Mouse (Mus musculus) spleen, postnatal 36 days (tissue): ENCODE data around the gene Pdzd2.

ENCODE experiments used
- DNase-seq, 2 experiments: peaks; one replicate each; pipeline ENCODE4 v3.0.0; 2022; ENCODE audit warnings: low spot score in 2 of 2, mixed read lengths in 1 of 2

The Pdzd2 gene

GRCm38 (mm10) chr15:12318451-12318850 is 421.3 kb downstream of the Pdzd2 start:
- DNase-seq = no peak

- DNase-seq = no peak
These were observed 422.4 kb downstream of the Pdzd2 start for GRCm38 (mm10) chr15:12317290-12317689.

DNA sequence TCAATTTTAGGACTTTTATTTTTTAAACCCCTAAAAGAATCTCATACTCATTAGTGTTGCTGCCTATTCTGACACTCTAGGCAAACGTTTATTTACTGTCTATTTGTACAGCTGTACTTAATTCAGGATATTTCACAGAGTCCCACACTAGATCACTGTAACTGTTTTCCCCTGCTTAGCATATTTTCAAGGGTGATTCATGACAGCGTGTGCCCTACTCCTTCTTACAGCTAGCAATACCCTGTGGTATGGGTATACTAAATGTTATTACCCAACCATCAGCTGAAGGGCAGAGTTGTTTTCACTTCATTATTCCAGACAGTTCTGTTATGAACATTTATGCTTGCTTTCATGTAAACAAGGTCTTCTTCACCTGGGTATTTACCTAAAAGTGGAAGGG is 423.7 kb downstream of the Pdzd2 start:
- DNase-seq = no peak

DNA sequence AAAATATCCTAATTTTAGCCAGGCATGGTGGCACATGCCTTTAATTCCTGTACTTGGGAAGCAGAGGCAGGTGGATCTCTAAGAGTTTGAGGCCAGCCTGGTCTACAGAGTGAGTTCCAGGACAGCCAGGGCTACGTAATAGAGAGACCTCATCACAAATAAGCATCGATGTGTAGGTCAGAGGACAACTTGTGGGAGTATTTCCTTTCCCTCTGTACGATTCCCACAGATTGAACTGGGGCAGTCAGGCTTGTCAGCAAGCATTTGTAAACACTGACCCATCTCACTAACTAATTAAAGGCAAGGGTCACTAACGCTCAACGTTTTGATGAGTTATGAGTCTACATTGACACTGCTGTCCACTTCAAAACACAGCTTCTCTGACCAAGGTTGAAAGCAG is 425.1 kb downstream of the Pdzd2 start:
- no peak for DNase-seq

DNA sequence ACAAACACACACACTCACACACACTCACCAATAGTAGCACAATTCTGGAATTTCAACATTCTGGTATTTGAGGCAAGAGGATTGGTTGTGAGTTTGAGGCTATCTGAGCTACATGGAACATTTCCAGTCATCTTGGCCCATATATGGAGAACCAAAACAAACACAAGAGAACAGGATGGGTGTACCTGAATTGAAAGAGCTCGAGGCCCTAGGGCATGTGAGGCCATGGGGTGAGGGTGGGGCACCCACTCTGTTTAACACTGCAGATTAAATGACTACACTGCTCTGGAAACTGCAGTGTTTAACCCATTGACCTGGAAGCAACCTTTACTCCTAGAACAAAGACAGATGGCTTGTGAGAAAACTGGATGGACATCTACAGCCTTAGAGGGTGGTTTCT is 426.5 kb downstream of the Pdzd2 start:
- DNase-seq = no peak

DNA sequence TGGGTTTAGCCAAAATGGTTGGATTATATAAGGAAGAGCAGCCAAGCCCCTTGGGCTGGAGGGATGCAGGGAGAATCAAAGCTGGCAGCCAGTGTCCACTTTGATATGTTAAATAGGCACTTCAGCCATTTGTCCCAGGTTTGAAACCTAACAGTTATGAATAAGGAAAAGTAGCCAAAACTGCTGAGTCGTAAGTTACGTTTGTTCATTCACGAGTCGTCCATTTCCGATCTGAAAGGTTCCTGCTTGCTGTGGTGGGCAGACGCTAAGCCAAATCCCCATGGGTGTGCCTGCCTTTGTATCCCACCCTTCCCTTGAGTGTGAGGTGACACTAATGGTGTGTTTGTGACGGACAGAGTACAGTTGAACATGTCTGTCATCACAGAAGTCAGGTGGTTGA is 428.3 kb downstream of the Pdzd2 start:
- no peak for DNase-seq

- DNase-seq = no peak
These were observed 429.0 kb downstream of the Pdzd2 start for GRCm38 (mm10) chr15:12310676-12311075.
